In the genomic region with DNA sequence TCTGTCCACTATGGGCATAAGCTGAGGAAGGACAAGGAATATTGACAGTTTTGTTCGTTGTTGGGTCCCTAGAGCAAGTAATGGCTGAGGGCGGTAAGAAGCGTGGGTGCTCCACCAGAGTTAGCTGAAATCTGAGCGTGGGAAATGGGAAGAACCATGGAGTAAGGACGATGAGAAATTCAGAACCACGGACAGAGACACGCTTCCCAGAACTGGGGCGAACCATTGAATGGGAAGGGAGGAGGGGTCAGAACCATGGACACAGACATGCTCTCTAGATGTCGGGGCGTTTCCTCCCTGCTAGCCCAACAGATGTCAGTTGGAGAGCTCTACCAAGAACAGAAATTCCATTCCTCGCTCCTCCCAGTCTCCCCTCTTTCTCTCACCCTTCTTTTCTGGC, we compare ENCODE assay signal across 9 mouse cellular contexts.
A peak's percentile ranks its signal among the peaks of the same experiment; 100 is the strongest.
DNase-seq lines count a peak whose midpoint lies in the region; ATAC-seq lines count a peak whose summit lies in the region.
"Had no signal": no experiment of that assay in that cellular context is flagged by ENCODE, and none has a peak within 500 bp of the region (broad histone marks: within the 10 kb centered on the region; RNA-seq: fewer than 3 reads in every experiment).

No protein-coding gene starts in this region.

- H3K36me3 ChIP-seq in kidney, embryonic 14.5 days (ENCODE audit: control insufficient read depth, insufficient read depth, low read length), result no peaks in the 10 kb centered on the region

- no peak overlapping the region for H3K27ac ChIP-seq in kidney, embryonic 14.5 days (ENCODE audit: low read depth, low read length)

- H3K9ac ChIP-seq in kidney, embryonic 14.5 days (ENCODE audit: low read depth, low read length), result no peak overlapping the region

- no peaks in the 10 kb centered on the region for H3K27me3 ChIP-seq in kidney, embryonic 14.5 days (ENCODE audit: control insufficient read depth, insufficient read depth, low read length)

- H3K4me1 ChIP-seq in kidney, embryonic 14.5 days (ENCODE audit: control insufficient read depth, insufficient read depth, low read length), result no peaks in the 10 kb centered on the region

- no peak overlapping the region for H3K4me2 ChIP-seq in kidney, embryonic 14.5 days (replicated peaks; ENCODE audit: low read depth, low read length)

- WGBS in kidney, embryonic 14.5 days, result 11% methylated on average over 11 of the region's 11 CpGs

- H3K9me3 ChIP-seq in kidney, embryonic 14.5 days (ENCODE audit: control insufficient read depth, low read length), result no peaks in the 10 kb centered on the region

- 0 out of 2 replicates have a peak, but pooled peaks have one; percentile 35 for ATAC-seq in kidney, embryonic 14.5 days (ENCODE audit: low FRiP score, low TSS enrichment)
- no peak for ATAC-seq in inflammation-experienced regulatory T-cells, adult 6 months

- intact Hi-C loops in left cerebral cortex, postnatal 36 days (cut with DNase I), result no loop called here

- H3K4me3 ChIP-seq in kidney, embryonic 14.5 days (ENCODE audit: low read length), result no peak overlapping the region

- no peak for DNase-seq in kidney, adult 18-20 months
- DNase-seq in ES-CJ7 (ENCODE audit: low read depth, low spot score) (peak; percentile 91), WW6 (ENCODE audit: low read depth, low spot score) (peak; percentile 71)
- DNase-seq in hindlimb bud, embryonic 11.5 days (ENCODE audit: extremely low spot score, low read depth, low spot score), result peak; percentile 66
- DNase-seq in layer of hippocampus, adult 9-10 months (ENCODE audit: low spot score), result no peak
- DNase-seq in left cerebral cortex, postnatal 36 days (ENCODE audit: low spot score in 2 of 2), result no peak
- DNase-seq: thymus, postnatal 4 days had no signal

Comparison
In these comparisons a context has a peak if more than half of its experiments do, and no peak if none do; other contexts are left out.
1. DNase-seq: peak in ES-CJ7 (single experiment), WW6 (single experiment) and hindlimb bud, embryonic 11.5 days (single experiment); none in kidney, adult 18-20 months (single experiment), layer of hippocampus, adult 9-10 months (single experiment) and left cerebral cortex, postnatal 36 days (0 of 2).